Mouse (Mus musculus): ENCODE data around the gene Adam22.

DNA sequence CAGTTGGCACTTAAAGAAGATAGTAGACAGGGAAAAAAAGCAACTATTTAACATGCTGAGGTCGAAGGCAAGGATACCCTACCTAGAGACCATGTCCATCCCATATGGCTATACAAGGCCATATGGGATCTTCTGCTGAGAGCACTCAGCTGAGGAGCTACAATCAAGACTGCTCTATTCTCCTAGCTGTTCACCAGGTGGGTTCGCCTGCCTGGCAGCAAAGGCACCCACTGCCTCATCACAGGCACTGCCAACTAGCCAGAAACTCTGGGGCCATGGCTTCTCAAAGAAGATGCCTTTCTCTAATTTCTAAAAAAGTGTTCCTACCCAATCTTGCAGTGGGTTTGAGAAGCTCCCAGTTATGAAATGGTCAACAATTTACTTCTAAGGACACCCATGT lies 238.2 kb downstream of the Adam22 start:
- no peak for TF ChIP-seq CTCF (IDR thresholded peaks at IDR 0.05; ENCODE audit: borderline replicate concordance, control insufficient read depth, extremely low read depth, insufficient read depth, low read length, poor library complexity)
- TF ChIP-seq POLR2A (IDR thresholded peaks at IDR 0.05; ENCODE audit: control insufficient read depth, extremely low read depth, insufficient read depth, low read length, poor library complexity), result no peak

Measured in thymus, adult 2 months (tissue).